Mouse (Mus musculus): Measurements from ENCODE around the gene Dennd4c.
A peak's percentile ranks its signal among the peaks of the same experiment; 100 is the strongest.

DNA sequence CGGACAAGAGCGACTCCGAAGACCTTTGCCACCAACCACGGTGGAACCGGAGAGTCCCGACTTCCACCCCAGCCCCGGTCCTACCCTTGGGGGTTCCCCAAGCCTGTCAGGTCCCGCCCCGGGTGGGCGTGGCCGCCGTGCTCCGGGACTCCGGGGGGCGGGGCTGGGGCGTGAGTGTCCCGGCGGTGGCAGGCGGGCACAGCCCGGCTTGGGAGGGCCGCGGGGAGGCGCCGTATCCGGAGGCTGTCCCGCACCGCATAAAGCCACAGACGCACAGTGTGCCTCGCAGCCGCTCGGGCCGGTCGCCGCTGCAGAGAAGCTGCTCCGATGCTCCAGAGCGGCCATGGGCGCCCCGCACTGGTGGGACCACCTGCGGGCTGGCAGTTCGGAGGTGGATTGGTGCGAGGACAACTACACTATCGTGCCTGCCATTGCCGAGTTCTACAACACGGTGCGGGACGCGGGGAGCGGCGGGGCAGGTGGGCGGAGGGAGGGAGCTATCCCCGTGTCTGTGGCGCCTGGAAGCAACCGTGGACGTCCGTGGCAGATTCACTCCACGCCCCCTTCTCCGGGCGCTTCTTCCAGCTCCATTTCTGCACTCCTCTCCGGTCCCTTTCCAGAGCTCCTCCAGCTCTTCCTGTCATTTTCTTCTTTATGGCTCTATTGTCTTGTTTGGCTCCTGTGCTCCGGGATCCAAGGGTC is 125.9 kb downstream of the Dennd4c start, which contains the start of gene Acer2:
- TF ChIP-seq CTCF (IDR thresholded peaks at IDR 0.05; ENCODE audit: low read depth) (peak; percentile 22; the same call in 1 of the 2 replicates), EP300 (IDR thresholded peaks at IDR 0.05; ENCODE audit: low read depth) (no peak)

Data from liver, embryonic 14.5 days (tissue).